Mouse (Mus musculus): ENCODE results near the gene Fam162b. TPM values are rescaled to one million over a fixed set of nuclear protein-coding genes. Genes with fewer than 3 reads are reported as not detected.

Gene Fam162b
- polyA plus RNA-seq, 1 experiment = not detected

DNA sequence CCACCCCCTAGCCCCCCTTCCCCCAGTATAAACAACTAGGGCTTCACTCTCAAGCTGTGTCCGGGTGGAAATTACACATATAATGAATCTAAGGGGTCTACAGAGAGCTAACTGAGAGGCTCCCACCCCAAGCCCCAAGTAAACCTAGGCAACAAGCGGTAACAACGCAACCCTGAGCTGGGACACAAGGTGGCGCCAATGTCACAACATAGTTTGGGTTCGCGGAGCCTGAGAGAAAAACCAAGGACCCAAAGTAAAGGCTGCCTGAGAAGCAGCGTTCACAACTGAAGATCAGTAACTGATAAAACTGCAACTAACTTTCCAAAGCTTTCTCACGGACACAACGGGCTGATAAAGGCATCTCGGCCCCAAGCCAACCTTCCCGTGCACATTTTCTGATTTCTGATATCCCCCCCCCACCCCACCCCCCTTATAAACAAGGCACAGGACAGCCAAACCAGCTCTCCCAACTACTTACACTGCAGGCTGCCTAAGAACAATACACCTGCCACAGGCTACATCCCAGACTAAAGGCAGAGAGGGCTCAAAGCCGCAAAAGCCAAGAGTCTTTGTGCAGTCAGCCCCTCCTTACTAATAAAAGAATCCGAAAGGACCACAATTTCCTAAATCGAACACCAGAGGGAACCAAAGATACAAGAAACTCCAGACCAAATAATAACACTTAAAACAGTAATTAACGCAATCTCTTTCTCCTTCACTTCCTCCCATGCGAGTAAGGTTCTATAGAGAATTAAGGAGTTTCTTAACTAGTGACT is 36.8 kb downstream of the Fam162b start:
- WGBS = under 1% methylated on average over 16 of the region's 16 CpGs
- no peaks in the 10 kb centered on the region for H3K4me1 ChIP-seq (ENCODE audit: control insufficient read depth, insufficient read depth, low read length)
- peak overlapping the region; percentile 32 for H3K4me3 ChIP-seq (ENCODE audit: insufficient read depth, low read depth, low read length)
- H3K27ac ChIP-seq (ENCODE audit: insufficient read depth, low read depth, low read length) = no peak overlapping the region
- TF ChIP-seq CTCF (IDR thresholded peaks at IDR 0.05; ENCODE audit: insufficient read depth, low read depth, low read length) = peak; percentile 59
- TF ChIP-seq POLR2A (IDR thresholded peaks at IDR 0.05; ENCODE audit: insufficient read depth, low read depth, low read length) = no peak

Other genes with a start within 250 kb of the Fam162b start
- not detected in 2 replicates for gene Gm49339, start 109.9 kb downstream of the Fam162b start, polyA plus RNA-seq (2012; ENCODE audit: insufficient read depth, insufficient read length, low replicate concordance, missing spikeins)
- gene Lilr4b, start 109.9 kb downstream of the Fam162b start, polyA plus RNA-seq (2012; ENCODE audit: insufficient read depth, insufficient read length, low replicate concordance, missing spikeins) = not detected in 2 replicates
- not detected in 2 replicates for gene Lilrb4a, start 99.6 kb downstream of the Fam162b start, polyA plus RNA-seq (2012; ENCODE audit: insufficient read depth, insufficient read length, low replicate concordance, missing spikeins)
- not detected in 2 replicates for gene Gprc6a, start 40.9 kb upstream of the Fam162b start, polyA plus RNA-seq (2012; ENCODE audit: insufficient read depth, insufficient read length, low replicate concordance, missing spikeins)
- not detected in 2 replicates for gene Rfx6, start 87.2 kb upstream of the Fam162b start, polyA plus RNA-seq (2012; ENCODE audit: insufficient read depth, insufficient read length, low replicate concordance, missing spikeins)